Mouse (Mus musculus): Measurements from ENCODE around the gene Plcb3.

The Plcb3 gene

DNA sequence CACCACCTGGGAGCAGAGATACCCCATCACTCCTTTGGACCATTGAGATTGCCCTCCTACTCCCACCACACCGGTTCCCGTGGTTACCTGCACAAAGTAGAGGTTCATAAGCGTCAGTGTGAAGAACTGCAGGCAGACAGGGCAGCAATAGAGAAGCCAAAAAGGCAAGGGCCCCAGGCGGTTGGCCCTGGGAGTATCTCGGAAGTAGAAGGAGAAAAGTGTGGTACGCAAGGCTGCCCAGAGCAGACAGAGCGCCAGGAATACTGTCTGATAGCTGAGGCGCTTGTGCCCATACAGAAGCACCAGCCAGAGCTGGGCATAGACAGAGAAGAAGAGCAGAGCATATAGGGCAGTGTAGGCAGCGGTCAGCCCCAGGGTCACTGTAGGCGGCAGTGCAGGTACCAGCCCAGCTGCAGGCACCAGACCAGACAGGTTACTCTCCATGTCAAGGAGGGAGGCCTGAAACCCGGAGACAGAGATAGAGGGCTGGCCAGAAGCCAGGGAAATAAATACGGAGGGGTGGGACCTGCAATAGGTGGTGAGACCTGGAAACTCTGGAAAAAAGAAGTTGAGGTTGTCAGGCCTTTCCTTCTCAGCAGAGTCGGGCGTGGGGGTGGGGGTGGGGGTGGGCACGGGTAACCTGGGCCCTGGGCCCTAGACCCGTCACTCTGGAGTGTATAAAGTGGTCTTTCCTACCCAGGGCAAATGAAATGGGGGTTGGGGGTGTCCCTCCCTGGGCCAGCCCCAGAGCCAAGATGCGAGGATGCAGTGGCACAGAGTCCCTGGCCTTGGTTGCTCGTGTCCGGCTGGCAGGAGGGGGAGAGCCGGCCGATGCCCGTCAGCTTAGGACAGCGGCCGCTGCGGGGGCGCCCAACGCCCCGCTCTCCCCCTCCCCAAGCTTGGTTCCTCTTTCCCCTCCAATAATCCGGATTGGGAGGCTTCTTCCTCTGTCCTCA lies 35.6 kb downstream of the Plcb3 start:
- DNase-seq (ENCODE audit: inconsistent ontology term): no peak

DNA sequence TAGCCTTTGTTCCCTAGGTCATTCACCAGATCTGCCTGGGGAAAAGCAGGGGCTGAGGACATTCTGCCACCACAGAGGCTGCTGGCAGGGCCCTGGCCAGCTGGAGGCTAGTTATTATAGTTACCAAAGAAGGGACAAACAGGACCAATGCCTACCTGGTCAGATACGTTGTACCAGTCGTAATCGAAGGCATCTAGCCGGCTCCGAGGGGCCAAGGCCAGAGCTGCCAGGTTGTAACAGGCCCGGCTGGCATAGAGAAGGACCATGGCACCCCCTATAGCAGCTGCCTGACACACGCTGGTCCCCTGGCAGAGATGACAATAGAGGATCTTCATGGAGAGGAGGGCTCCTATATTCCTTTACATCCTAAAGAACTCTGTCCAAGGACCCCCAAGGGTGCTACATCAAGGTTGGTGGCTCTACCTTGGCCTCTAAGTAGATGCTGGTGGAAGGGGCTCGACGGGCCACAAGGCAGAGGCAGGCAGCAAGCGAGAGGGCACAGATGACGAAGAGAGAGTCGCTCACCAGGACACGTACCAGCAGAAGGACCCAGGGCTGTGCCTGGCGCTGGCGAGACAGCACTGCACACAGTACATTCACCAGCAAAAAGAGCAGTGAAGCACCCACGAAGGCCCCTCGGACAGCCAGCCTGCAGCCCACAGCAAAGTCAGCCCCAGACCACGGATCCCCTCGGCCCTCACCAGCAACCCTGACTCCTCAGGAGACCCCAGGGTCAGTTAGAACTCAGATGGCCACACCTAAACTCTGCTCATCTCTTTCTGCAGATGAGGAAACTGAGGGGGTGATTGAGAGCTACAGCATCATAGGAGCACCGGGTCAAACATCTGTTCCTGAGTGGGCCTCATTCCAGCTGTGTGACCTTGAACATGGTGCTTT lies 36.9 kb downstream of the Plcb3 start:
- no peak for DNase-seq (ENCODE audit: inconsistent ontology term)

DNA sequence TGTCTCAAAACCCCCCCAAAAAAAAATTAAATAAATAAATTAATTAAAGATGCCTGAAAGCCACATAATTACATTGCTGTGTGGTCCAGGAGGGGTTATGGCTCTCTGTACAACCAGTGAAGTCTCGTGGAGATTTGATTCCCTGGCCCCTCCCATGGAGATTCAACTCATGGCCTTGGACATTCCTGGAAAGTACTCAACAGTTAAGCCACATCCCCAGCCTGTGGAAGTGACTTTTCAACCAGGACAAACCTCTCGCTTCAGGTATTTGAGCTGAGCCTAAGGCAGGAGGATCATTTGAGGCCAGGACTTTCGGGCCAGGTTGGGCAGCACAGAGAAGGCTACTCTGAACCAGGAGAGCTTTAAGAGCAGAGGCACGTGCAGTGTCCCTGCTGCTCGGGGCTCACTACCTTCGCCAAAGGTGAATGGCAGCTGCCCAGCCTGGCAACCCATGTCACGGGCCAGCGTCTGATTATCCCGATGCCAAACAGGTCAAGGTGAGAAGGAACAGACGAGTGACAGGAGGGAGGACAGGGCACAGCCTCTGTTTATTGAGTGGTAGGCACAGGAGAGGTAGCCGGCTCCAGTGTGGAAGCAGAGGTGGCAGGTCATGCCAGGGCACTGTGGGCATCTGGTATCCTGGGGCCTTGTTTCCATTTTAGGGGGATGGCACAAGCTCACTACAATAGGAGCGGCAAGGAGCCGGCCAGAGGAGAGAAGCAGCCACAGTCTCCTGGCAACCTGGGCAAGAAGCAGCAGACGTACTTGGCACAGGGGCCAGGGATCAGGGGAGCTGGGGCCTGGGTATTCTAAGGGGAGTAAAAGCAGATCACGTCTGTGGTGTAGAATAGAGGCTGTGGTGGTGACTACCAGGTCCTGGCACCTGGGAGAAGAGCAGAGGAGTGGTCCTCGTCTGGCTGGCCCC lies 38.5 kb downstream of the Plcb3 start:
- DNase-seq (ENCODE audit: inconsistent ontology term): no peak

DNA sequence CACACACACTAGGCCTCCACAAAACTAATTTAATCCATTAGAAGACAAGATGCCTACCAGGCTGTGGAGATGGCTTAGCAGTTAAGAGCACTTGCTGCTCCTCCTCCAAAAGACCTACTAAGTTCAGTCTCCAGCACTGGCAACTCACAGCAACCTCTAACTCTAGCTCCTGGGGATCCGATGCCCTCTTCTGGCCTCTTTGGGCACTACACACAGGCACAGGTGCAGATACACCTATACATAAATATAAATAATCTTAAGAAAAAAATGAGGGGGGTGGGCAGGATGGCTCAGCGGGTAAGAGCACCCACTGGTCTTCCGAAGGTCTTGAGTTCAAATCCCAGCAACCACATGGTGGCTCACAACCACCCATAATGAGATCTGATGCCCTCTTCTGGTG lies 40.0 kb downstream of the Plcb3 start:
- DNase-seq (ENCODE audit: inconsistent ontology term): no peak

DNA sequence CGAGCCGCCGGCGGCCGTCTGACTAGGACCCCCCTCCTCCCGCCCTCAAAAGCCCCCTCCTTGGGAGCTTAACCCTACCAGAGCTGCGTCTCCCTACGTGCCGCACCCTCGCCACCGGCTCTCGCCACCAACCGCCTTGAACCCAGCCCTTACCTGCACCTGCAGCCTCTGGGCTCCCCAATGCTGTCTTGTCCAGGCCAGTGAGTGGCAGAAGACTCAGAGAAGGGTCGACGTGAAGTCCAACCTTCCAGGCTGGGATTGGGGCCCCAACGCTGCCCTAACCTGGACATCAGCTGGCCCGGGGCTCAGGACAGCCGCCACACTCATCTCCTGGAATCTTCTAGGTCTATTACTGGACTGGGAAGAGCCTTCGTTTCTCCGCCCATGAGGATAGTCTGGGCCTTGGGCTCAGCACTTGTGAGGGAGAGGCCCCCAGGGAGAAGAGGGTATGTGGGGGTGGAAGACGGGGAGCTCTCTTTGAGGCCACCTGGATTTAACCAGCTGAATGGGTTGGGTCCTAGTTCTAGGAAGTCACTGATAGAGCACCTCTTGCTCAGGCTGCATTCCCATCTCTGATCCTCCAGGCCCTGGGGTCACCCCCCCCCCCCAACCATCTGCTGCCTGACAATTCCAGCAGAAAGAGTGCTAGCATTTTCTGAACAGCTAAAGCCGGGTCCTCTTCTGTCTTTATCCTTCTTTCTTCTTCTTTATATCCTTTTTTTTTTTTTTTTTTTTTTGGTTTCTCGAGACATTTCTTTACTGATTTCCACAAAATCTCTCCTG lies 41.9 kb downstream of the Plcb3 start, which contains the start of gene Kcnk4:
Gene Kcnk4 (minus strand): TSS at position 321 of the 783 bp plus-strand sequence.
- DNase-seq (ENCODE audit: inconsistent ontology term): no peak

DNA sequence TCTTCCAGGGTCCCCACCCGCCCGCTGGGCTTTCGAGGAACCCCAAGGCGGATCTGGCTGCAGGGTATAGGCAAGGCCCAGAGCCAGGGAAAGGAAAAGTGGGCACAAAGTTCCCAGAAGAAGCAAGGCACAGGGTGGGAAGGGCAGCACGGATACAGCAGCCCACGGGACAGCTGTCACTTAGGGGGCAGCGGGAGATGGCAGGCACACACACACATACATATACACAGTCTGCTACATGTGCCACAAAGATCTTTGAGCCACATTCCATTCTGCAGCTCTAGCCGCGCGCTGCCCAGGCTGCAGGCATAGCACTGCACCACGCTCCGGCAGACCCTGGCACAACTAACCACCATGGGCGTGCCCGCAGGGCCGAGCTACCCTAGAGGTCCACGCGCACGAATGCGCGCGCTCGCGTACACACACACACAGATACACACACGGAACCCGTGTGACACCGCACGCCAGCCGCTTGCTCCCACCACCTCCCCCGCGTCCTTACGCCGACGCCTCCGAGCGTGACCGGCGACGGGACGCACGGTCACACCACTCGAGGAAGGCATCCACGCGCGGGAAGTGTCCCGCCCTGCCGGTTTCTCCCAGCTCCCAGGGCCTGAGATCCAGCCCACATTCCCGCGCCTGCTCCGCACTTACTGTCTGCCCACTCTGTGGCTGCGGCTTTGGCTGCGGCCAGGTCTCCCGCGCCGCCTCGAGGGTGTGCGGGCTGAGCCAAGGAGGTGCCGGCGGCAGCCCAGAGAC lies 42.7 kb downstream of the Plcb3 start:
- DNase-seq (ENCODE audit: inconsistent ontology term): no peak

DNA sequence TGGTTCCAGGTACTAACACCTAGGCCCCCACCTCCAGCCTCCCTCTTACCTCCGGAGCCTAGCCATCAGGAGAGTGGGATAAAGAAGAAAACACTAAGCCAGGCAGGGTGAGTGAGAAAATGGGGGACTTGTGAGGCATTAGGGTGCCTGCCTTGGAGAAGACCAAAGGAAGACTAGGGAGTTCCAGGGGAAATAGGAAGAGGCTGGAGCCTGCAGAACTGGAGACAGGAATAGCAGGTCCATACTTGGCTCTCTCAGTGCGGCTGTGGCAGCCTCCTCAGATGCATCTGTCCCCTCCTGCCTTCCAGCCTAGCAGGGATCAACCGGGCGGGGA lies 43.2 kb downstream of the Plcb3 start:
- DNase-seq (ENCODE audit: inconsistent ontology term): no peak

DNA sequence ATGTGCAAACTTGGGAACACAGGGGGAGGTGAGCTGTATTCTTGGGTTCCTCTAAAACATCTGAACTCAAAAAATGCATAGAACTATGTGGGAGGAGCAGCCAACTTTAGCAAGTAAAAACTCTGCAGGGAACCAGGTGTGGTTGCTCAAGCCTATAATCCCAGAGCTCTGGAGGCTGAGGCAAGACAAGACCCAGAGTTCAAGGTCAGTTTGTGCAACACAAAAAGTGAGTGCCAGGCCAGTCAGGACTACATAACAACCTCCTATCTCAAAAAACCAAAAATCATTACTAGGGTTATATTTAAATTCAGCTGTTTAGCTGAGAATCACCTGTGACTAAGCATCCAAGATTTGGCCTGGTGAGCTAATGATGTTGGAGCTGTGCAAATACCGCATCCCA lies 44.3 kb downstream of the Plcb3 start:
- DNase-seq (ENCODE audit: inconsistent ontology term): no peak

DNA sequence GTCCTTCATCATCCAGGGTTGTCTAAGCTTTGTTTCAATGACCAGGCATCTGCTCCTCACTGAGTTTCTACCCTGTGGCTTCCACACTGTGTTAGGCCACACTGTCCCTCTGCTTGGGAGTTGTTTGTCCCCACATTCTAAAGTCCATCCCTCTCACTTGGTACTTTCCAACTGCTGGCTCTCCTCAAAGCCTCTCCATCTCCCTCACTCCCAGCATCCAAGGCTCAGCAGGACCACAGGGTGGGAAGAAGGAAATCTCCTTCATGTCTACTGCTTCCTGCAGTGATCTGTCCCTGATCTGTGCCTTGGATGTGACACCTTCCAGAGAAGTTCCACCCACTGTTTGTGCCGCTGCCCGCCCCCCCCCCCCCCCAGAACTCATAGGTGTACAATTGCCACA lies 45.3 kb downstream of the Plcb3 start:
- DNase-seq (ENCODE audit: inconsistent ontology term): no peak

DNA sequence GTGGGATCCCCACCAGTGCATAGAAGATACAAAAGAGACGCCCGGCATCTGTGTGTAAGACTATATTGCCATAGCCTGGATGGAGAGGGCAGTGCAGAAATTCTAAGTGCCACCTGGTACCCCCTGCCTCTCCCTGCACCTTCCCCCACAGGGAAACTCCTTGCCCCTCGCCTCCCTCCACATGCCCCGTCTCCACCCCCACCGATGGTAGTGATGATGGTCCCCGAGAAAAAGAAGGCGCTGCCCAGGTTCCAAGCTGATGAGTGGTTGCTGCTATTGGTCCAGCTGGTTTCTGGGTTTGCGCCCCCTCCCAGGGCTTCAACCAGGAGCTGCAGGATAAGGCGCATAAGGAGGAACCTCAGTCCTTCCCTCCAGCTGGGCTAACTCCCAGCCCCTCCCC lies 48.2 kb downstream of the Plcb3 start:
- no peak for DNase-seq (ENCODE audit: inconsistent ontology term)

DNA sequence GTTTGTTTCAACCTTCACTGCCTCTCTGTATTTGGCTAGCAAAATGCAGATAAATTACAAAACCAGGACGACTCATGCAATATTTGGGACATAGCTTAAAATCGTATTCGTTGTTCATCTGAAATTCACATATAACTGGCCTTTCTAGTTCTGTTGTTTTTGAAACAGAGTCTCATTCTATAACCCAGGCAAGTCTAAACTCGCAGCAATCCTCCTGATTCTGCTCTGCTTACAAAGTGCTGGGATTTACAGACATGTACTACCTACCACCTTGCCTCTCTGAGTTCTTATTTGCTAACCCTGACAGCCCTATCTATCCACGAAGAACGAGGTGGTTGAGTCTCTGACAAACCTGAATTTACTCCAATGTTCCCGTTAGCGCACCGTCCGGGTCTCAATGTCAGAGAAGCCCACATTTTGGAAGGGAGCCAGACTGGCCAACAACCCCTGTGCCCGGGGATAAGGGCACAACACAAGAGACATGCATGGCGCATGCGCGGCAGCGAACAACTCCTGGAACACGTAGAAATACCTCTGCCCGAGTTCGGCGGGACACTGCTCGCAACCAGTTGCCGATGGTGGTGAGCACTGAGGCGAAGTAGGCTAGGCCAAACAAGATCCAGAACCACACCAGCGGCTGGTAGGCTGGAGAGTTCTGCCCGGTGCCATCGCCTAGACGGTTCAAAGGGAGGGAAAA lies 49.6 kb downstream of the Plcb3 start:
- DNase-seq (ENCODE audit: inconsistent ontology term): no peak

DNA sequence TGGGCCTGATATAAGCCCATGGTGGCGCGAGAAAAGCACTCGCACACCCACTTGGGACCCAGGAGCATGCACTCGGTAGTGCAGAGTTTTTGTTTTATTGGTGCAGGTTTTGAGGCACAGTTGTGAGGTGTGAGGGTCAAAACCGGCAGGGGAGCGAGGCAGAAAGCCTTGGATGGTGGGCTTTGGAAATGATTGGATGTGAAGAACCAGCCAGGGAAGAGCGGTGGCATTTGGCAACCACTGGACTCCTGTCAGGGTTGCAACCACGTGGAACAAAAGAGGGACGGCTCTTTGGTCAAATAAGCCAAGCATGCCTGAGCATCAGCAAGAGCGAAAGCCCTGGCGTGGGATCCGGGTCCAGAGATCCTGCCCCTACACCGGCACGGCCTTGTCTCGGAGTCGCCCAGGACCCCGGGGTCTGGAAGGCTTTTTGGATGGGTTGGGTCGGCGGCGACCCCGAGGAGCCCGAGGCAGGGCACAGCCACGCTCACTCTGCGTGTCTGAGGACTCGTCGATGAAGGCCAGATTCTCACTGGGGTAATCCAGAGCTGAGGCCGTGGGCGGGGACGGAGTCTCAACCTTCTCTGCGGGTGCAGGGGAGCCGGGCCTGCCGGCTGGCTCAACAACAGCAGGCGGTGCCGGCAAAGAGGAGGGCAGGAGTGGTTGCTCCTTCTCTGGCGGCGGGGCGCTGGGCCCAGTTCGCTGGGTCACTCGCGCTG lies 50.5 kb downstream of the Plcb3 start:
- no peak for DNase-seq (ENCODE audit: inconsistent ontology term)

DNA sequence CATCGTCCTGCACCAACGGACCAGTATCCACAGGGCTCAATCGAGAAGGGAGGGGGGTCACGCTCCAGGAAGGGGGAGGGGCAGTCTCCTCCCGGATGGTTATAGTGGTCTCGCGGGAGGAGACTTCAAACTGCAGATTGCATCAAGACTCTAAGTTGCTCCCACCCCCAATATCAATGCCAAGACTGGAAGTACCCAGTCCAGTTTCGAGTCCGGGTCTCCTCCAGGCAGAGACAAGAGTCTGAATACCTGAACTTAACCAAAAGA lies 51.0 kb downstream of the Plcb3 start, which contains the start of gene Catsperz:
Gene Catsperz (minus strand): TSS at position 74 of the 267 bp plus-strand sequence.
- no peak for DNase-seq (ENCODE audit: inconsistent ontology term)

DNA sequence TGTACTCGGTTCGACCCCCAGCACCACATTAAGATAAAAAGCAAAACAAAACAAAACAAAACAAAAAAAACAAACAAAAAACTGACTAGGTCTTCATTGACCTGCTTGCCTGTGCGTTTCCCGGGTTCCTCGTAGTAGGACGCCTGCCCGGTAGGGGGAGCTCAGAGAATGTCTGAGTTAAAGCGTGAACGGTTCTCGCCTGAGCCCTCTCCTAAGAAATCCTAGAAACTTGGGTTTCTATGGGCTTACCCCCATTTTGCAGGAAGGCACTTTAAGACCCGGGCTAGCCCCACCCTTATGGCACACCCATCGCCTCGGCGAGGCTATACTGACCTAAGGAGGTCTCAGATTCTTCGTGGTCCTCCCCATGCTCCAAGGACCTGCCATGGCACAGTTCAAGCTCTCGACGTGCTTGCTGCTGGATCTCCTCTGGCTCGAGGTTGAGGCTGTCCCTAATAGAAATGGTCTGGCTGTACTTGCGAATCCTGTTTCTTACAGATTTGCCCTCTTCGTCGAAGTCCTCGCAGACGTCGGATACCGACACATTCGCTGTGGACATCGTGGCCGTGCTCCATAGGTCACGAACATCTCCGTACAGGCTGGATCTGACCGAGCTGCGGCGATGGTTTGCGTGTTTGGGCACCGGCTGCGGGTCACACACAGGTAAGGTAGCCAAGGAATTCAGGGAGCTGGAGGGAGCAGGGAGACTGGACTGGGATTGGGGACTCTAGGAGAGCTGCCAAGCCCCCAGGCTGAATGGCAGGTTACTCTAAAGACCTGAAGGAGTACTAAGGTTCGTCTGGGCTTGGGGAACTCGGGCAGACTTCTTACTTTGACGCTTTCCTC lies 51.6 kb downstream of the Plcb3 start:
- peak; percentile 66 for DNase-seq (ENCODE audit: inconsistent ontology term)

DNA sequence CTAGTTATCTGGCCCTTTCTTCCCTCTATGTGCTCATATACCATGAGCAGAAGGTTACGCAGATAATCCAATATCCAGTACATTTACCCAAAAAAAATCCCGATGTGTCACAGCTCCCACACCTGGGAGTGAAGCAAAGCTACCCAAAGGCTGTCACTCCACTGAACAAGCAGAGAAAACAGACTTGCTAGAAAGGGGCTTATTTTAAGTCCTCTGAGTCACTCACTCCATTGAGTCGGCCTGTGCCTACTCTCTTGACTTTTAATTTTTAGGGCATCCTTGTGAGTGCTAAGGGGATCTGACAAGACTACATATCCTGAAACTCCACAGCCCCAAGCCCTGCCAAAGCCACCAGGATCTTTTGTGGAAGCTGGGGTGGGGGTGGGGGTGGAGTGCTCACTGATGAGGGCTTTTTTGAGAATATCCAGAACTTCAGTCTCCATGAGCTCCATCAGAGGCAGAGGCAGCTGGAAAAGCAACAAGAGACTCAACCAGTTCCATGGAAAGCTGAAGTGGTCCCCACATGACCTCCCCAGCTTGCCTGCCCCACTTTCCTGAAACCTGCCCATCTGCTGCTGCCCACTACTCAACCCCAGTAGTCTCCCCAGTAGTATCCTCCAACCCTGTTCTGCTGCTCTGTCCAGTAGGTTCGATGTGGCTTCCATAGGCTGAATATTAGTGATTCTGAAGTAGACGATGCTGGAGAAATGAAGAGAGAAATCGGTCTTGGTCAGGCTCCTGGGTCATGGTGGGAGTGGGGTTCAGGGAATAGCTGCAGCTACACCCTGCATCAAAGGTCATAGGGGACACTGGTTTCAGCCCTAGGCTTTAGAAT lies 53.2 kb downstream of the Plcb3 start:
- no peak for DNase-seq (ENCODE audit: inconsistent ontology term)

DNA sequence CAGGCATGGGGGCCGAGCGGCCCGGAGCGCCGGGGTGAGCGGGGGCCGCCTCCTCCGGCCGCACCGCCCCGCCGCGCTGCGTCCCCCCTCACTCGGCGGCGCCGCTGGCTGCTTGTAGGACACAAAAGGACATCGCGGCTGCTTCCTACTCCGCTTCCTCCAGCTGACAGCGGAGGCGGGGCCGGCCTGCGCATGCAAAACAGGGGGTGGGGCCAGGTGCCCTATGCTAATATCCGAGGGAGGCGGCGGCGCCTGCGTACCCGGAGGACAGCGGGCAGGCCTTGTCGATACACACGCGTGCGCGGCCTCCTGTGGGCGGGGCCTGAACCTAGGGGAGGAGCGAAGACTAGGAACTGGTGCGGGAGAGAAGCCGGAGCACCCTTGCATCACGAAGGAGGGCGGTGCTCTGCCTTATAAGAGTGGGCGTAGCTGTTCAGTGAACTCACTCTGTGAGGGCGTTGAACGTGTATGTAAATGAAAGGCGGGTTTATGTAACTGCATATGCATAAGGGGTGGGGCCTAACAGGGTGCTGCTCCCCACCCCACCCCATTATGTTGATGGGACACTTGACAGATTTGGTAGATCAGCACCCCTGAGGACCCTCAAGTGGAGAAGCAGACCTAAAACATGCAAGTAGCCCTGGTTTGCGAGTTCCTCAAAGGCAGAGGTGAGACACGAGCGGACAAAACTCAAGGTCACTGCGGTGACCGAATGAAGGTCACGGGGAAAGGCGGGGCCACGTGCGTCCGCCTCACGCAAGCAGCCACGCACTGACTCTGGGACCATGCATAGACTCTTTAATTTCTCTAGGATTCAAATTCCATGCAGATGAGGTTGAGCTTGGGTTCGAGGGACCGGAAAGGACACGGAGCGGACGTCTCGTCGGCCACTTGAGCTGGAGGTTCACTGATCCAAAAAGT lies 54.4 kb downstream of the Plcb3 start, which contains the start of gene Esrra:
Gene Esrra (minus strand): TSS at position 167 of the 921 bp plus-strand sequence.
- DNase-seq (ENCODE audit: inconsistent ontology term): peak; percentile 100

Data from Muller cell, postnatal 12 days (primary cell).